Mouse (Mus musculus): ENCODE data around the gene Izumo1r.
A peak's percentile ranks its signal among the peaks of the same experiment; 100 is the strongest.
"Not testable (repeated sequence)": the region's sequence is repeated elsewhere in the genome, so short reads cannot be mapped to it uniquely, and the experiment has no call there.

The Izumo1r gene

GRCm38 (mm10) chr9:14904741-14905475 lies 1.2 kb upstream of the Izumo1r start:
- peak; percentile 38 to 39 for DNase-seq

DNA sequence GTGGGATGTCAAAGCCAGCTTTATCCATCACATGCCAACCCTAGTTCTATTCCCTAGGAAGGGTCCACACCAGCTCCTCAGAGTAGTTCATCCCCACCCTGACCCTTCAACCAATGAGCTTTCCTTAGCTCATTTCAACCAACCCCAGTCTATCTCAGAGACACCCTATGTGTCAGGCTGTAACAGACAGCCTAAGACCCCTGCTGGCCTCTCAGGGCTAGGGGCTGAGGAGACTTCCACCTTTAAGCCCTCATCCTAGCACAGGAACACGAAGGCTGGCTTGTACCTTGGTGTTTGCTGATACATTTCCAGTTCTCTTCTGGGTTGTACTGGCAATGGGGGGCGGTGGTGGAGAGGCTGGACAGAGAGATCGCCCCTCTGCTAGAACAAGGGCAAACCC lies 743 bp downstream of the Izumo1r start:
- no peak for DNase-seq

GRCm38 (mm10) chr9:14902416-14902815 lies 1.3 kb downstream of the Izumo1r start:
- no peak for DNase-seq

DNA sequence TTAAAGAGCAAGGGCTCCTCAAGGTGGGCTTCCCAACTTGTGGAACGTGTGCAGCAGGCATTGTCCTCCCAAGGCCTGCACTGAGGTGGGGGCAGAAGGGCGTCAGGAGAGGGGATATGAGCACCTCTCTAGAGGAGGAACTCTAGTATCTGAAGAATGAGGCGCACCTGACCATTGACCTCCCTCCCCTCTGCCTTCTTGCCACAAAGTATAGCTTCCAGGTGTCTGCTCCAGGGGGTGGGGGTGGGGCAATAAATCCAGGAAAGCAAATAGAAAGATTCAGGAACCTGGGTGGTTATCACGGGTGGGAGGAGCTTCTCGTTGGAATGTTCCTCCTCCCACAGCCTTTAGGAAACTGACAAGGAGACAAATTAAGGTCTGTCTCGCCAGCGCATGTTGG lies 2.0 kb downstream of the Izumo1r start:
- no peak for DNase-seq

GRCm38 (mm10) chr9:14897102-14897501 lies 6.6 kb downstream of the Izumo1r start:
- peak; percentile 29 to 43 for DNase-seq

- no peak for DNase-seq
These were observed 8.4 kb downstream of the Izumo1r start for GRCm38 (mm10) chr9:14895237-14895835.

DNA sequence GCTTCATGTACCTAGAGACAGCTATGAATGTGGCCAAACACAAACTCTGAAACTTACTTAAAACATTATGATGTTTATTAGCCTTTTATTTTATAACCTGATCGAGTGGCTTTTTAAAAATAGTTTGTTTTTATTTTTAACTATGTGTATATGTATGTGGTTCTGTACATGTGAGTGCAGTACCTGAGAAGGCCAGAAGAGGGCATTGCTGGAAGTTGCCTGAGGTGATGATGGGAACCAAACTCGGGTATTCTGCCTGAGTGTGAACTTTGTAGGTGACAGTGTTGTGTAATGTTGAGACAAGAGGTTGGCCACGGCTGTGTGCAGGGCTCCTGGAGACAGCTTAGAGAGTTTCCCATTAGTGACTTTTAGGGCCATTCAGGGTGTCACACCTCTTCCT lies 9.1 kb downstream of the Izumo1r start:
- DNase-seq: no peak

DNA sequence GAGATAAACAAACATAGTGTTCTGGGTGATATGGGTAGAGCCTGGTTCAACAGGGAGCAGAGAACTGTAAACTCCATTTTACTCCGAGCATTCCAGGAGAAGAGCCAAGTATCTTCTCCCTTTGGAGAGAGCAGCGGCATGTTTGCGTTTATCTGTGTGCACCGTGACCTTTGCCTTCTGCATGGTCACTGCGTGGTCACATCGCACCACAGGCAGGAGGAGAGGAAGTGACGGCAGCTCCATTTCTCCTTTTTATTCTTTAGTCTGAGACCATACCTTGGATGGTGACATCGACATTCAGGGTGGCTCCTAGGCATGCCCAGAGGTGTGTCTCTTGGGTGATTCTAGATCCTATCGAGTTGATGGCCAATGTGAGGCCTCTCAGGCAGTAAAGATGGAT lies 10.4 kb downstream of the Izumo1r start:
- DNase-seq: no peak

- DNase-seq: peak; percentile 90
These were observed 11.9 kb downstream of the Izumo1r start for GRCm38 (mm10) chr9:14891891-14892290.

DNA sequence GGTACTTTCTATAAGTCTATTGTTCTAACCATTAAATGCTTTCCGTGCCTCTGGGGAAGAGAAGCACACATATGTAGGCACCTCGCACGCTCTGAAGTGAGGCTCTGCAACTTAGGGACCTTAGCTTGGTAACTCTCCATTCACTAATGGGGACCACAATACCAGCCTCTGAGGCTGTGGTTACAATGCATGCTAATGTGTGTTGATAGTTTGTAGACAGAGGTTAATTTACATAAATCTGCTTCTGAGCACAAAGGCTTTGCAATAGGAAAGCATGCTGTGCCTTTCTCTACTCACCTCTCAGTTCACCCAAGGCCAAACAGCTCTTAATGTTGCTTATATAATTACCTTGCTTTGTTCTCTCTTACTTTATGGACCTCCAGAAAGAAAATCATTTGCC lies 13.1 kb downstream of the Izumo1r start:
- no peak for DNase-seq

GRCm38 (mm10) chr9:14888671-14889070 lies 15.1 kb downstream of the Izumo1r start:
- no peak for DNase-seq

- no peak for DNase-seq
These were observed 15.9 kb downstream of the Izumo1r start for GRCm38 (mm10) chr9:14887787-14888382.

DNA sequence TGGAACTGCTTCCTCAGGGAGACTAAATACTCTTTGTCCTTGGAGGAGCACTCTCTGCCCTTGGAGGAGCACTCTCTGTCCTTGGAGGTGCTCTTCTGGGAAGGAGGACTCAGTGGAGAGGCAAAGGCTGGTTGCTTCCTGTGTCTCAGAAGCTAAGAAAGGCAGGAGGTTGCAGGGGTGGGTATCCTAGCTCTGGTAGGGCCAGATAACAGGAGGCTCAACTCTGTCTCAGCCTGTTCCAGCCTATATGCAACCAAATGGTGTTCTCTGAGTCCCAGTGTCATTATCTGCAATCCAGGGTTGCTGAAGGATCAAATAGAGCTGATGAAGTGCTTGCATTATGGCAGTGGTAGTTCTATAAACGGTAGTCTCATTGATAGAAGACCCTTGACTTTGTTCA lies 17.8 kb downstream of the Izumo1r start:
- DNase-seq: no peak

DNA sequence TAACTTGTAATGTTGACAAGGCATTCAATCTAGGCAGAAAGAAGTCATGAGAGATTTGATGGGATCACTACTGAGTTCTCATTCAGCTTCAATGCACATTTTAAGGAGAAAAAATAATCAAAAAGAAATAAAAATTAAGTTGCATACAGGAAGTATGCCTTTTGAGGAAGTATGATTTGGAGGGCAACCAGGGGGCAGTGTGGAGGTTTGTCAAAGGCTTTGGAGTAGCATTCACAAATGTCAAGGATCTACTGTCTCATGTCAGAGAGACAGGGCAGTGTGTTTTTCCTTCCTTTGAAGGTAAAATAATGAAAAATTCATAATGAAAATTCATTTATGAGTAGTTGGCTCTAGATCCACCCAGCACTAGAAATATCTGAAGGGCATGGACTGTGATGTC lies 18.6 kb downstream of the Izumo1r start:
- no peak for DNase-seq

GRCm38 (mm10) chr9:14884641-14885040 lies 19.1 kb downstream of the Izumo1r start:
- DNase-seq: no peak

GRCm38 (mm10) chr9:14876566-14876965 lies 27.2 kb downstream of the Izumo1r start:
- not testable (repeated sequence) for DNase-seq

DNA sequence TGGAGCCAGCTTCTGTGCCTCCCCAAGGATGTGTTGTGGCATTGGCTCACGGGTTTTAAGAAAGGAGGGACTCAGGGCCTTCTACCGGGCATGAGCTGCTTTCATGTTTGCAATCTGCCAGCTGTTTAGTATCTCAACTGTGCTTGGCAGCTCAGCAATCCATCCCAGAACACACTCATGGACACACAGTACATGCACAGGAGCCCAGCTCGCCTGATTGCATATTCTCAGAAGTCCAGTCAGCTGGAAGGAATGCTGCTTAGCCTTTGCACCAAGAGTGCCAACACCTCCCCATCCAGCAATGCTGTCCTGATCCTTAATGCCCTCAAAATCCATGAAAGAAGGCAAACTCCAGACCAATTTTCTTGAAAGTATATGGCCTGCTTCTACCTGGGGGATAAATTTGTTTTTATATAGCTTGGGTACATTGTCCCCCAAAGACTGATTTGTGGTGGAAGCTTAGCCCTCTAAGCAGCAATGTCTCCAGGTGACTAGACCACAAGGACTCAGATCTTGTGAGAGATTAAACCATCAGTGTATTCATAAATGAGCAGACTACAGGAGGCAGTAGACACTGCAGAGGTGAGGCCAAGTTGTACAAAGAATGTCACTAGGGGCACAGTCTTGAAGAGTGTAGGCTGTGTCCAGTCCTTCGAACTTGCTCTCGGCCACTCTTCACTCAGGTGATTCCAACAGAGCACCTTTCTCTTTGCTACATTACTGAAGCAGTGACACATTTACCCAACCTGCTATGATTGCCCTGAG lies 27.8 kb downstream of the Izumo1r start:
- peak; percentile 47 to 55 for DNase-seq

GRCm38 (mm10) chr9:14872181-14872930 lies 31.4 kb downstream of the Izumo1r start:
- peak; percentile 31 to 42 for DNase-seq

GRCm38 (mm10) chr9:14871536-14871935 lies 32.2 kb downstream of the Izumo1r start:
- DNase-seq: no peak

- peak in 1 of 2 experiments; percentile 27 for DNase-seq
These were observed 32.9 kb downstream of the Izumo1r start for GRCm38 (mm10) chr9:14870802-14871201.

GRCm38 (mm10) chr9:14870377-14870776 lies 33.4 kb downstream of the Izumo1r start:
- no peak for DNase-seq

DNA sequence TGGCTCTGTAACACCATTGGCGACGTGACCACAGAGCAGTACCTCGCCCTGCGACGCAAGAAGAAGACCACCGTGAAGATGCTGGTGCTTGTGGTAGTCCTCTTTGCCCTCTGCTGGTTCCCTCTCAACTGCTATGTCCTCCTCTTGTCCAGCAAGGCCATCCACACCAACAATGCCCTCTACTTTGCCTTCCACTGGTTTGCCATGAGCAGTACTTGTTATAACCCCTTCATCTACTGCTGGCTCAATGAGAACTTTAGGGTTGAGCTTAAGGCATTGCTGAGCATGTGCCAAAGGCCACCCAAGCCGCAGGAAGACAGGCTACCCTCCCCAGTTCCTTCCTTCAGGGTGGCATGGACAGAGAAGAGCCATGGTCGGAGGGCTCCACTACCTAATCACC lies 35.4 kb downstream of the Izumo1r start:
- no peak for DNase-seq

DNA sequence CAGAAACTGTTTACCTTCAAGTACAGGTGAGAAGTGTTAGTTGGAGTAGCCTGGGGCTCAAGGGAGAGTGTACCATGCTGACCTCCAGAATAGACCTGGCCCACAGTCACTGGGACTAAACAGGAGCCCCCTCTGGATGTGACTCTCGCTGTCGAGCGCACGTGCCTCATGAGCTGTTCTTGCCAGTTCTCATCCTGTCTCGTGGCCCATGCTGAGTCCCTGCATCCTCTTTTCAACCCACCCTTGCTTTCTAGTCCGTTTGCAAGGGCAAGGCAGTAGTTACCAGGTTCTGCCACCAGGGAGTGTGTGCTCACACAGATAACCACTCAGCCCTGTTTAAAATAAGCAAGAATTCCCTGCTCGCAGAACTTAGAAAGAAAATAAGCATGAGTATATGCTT lies 36.8 kb downstream of the Izumo1r start:
- DNase-seq: peak; percentile 75 to 82

Measured in cerebellum, postnatal 10 days (tissue).